Mouse (Mus musculus) midbrain, embryonic 12.5 days (tissue): Measurements from ENCODE around the gene Tceal1. TPM values are rescaled to one million over a fixed set of nuclear protein-coding genes. Genes with fewer than 3 reads are reported as not detected.

Experiments
- polyA plus RNA-seq: library from polyadenylated mRNA; unstranded; fragments of >200 nt; fragmentation: Nextera tagmentation; extraction: Ambion mirVana; gene quantifications from 2 replicates; pipeline ENCODE4 v1.2.1, GENCODE M21; 2016

Gene Tceal1
- polyA plus RNA-seq, 1 experiment from 2014 or later, result 12.4 TPM

Other genes with a start within 250 kb of the Tceal1 start
- not detected in 2 replicates for gene Kir3dl1, start 190.0 kb upstream of the Tceal1 start, polyA plus RNA-seq
- gene Kir3dl2, start 163.9 kb upstream of the Tceal1 start, polyA plus RNA-seq, result 0.17 TPM in 1 of 2 replicates, not detected in the other
- gene Tceal3, start 117.1 kb upstream of the Tceal1 start, polyA plus RNA-seq, result 26.9 and 32.3 TPM in 2 replicates
- 544 and 546 TPM in 2 replicates for gene Morf4l2, start 35.7 kb downstream of the Tceal1 start, polyA plus RNA-seq
- gene Glra4, start 72.2 kb downstream of the Tceal1 start, polyA plus RNA-seq, result 0.11 and 0.12 TPM in 2 replicates
- gene Plp1, start 114.7 kb downstream of the Tceal1 start, polyA plus RNA-seq, result 8.1 and 9.3 TPM in 2 replicates
- gene Rab9b, start 160.8 kb downstream of the Tceal1 start, polyA plus RNA-seq, result 8.1 and 9.0 TPM in 2 replicates
- gene H2bfm, start 219.3 kb downstream of the Tceal1 start, polyA plus RNA-seq, result not detected in 2 replicates